Mouse (Mus musculus): ENCODE measurements around the gene Taf8. TPM values are rescaled to one million over a fixed set of nuclear protein-coding genes. Genes with fewer than 3 reads are reported as not detected.

The Taf8 gene
- polyA plus RNA-seq (2015; fragmentation: Nextera tagmentation; extraction: Ambion mirVana) = 22.0 and 22.4 TPM in 2 replicates

DNA sequence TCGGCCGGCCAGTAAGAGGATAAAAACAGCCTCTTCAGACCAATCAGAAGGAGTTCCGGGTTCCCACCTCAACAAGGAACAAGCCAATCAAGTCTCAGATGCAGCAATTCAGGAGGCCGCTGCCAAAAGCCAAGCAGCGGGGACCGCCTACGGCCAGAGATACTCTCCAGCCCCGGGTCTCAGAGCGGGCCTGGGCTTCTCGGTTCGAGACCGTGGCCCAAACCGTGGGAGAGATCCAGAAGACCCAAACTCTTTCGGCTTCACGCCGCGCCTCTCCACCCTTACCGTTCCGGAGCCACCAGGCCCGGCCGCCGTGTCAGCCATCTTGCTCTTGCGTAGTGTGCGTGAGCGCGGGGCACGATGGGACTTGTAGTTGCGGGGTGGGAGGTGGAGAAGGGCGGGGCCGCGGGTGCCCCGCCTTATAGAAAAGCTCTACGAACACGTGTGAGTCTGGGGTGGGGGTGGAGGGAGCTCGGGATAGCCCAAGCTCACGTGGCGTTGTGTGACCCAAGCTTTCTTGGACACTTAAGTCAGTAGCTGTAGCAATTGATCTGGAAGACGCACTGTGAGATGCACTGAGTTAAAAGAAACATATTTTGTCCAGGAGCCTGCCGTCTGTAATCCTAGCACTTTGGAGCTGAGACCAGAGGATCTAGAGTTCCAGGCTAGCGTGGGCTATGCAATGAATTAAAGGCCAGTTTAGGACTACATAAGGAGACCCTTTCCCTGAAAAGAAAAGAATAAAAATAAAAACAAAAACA lies at the start of gene Taf8:
Gene Taf8, minus strand, starts transcription at position 347 of the 761 bp plus-strand sequence.
- Histone ChIP-seq H3K4me3 (peak within 1 kb of the TSS; percentile 92), H3K27me3 (replicated peaks) (no peaks in the 10 kb centered on the region), H3K9me3 (no peaks in the 10 kb centered on the region), H3K4me2 (peak within 1 kb of the TSS; percentile 89), H3K4me1 (peaks cover 23% of the 10 kb centered on the region), H3K9ac (peak within 1 kb of the TSS; percentile 96), H3K27ac (peak within 1 kb of the TSS; percentile 88), H3K36me3 (replicated peaks) (0 out of 2 replicates have a peak, but pooled peaks cover 8% of the 10 kb centered on the region)
- ATAC-seq (replicated peaks) = peak; percentile 97
- under 1% methylated on average over 40 of the region's 40 CpGs for WGBS

DNA sequence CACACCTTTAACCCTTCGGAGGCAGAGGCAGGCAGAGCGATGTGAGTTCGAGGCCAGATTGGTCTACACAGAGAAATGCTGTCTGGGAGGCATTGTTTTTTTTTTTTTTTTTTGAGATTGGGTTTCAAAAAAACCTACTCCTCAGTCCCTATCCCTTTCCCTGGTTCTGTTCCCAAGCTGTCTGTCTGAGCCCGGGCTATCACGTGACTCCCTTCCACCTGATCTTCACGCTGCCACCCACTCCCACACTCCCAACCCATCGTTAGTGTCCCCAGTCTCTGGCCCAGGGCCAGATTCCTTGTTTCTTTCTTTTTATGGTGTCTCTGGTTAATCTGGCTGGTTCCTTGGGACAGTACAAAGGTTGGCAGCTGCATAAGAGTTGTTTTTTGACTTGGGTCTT lies 49.0 kb upstream of the Taf8 start:
- Histone ChIP-seq H3K4me2 (no peak overlapping the region), H3K4me3 (no peak overlapping the region), H3K9me3 (no peaks in the 10 kb centered on the region), H3K4me1 (no peaks in the 10 kb centered on the region), H3K27me3 (replicated peaks) (no peaks in the 10 kb centered on the region), H3K36me3 (replicated peaks) (no peaks in the 10 kb centered on the region), H3K9ac (no peak overlapping the region), H3K27ac (no peak overlapping the region)
- ATAC-seq (replicated peaks) = no peak
- 70% methylated on average over 7 of the region's 7 CpGs for WGBS

DNA sequence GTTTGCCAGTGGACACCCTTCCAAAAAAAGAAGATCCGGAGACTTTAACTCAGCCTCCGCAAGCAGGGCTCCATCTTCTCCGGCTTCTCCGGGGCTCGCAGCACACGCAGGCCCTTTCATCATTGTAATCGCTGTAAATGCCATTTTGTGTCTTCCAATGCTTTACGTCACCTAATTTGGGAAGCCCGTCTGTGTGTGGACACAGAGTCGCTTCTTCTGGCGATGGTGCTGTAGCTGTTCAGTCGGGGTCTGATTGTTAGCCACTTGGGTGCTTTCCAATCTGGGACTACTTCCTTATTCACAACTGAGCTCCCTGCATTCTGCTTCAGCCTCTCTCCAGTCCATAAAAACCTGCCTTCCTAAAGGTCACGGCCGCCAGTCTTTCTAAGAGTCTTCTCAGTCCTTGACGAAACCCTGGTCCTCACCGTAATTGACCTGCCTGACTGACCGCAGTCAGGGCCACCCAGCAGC lies 43.8 kb upstream of the Taf8 start:
- no peak overlapping the region for H3K4me2 ChIP-seq
- H3K4me1 ChIP-seq = no peaks in the 10 kb centered on the region
- no peak overlapping the region for H3K9ac ChIP-seq
- WGBS = 68% methylated on average over 17 of the region's 17 CpGs
- H3K4me3 ChIP-seq = no peak overlapping the region
- ATAC-seq (replicated peaks) = no peak
- no peaks in the 10 kb centered on the region for H3K27me3 ChIP-seq (replicated peaks)
- no peaks in the 10 kb centered on the region for H3K9me3 ChIP-seq
- no peak overlapping the region for H3K27ac ChIP-seq
- no peaks in the 10 kb centered on the region for H3K36me3 ChIP-seq (replicated peaks)

DNA sequence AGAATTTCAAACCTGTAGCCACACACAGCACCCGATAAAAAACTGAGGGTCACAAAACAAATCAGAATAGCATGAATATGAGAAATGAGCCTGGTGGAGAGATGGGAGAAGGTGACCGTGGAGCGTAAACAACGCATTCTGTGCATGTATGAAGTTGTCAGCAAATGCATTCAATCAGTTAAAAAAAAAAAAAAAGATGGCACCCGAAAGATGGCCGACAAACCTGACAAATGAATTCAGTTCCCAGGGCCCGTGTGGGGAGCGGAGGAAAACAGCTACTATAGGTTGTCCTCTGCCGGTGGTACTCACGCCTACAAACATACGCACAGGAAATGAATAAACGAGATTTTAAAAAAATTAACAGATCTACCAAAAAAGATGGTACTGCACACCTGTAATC lies 43.1 kb upstream of the Taf8 start:
- H3K9me3 ChIP-seq = no peaks in the 10 kb centered on the region
- H3K4me3 ChIP-seq = no peak overlapping the region
- no peak overlapping the region for H3K9ac ChIP-seq
- H3K4me2 ChIP-seq = no peak overlapping the region
- 89% methylated on average over 12 of the region's 12 CpGs for WGBS
- H3K27ac ChIP-seq = no peak overlapping the region
- H3K4me1 ChIP-seq = no peaks in the 10 kb centered on the region
- no peak for ATAC-seq (replicated peaks)
- H3K36me3 ChIP-seq (replicated peaks) = no peaks in the 10 kb centered on the region
- H3K27me3 ChIP-seq (replicated peaks) = no peaks in the 10 kb centered on the region

DNA sequence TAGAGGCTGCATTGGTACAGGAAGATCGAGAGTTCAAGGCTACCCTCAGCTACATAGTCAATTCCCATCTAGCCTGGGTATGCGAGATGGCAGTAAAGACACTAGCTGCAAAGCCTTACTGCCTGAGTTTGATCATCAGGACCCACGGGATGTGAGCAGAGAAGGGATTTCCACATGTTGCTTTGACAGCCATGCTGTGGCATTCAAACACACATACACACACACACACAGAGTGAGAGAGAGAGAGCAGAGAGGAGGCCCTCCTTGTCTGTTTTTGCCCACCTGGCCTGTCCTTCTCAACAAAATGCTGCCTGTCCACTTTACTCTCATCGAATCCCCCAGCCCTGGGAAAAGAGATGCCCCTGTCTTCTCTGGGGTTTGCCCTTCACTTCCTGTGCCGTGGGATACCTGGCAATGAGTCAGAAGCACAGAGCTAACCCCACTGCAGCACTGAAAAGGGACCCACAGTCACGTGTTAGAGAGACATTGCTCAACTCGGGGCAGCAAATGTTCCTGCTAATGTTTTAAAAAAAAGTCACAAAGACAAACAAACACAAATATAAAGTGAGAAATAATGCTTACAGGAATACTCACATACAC lies 41.1 kb upstream of the Taf8 start:
- WGBS = 73% methylated on average over 7 of the region's 7 CpGs
- H3K36me3 ChIP-seq (replicated peaks) = no peaks in the 10 kb centered on the region
- no peaks in the 10 kb centered on the region for H3K9me3 ChIP-seq
- no peak overlapping the region for H3K27ac ChIP-seq
- no peak for ATAC-seq (replicated peaks)
- no peak overlapping the region for H3K4me3 ChIP-seq
- no peaks in the 10 kb centered on the region for H3K27me3 ChIP-seq (replicated peaks)
- no peak overlapping the region for H3K4me2 ChIP-seq
- H3K9ac ChIP-seq = no peak overlapping the region
- H3K4me1 ChIP-seq = no peaks in the 10 kb centered on the region

DNA sequence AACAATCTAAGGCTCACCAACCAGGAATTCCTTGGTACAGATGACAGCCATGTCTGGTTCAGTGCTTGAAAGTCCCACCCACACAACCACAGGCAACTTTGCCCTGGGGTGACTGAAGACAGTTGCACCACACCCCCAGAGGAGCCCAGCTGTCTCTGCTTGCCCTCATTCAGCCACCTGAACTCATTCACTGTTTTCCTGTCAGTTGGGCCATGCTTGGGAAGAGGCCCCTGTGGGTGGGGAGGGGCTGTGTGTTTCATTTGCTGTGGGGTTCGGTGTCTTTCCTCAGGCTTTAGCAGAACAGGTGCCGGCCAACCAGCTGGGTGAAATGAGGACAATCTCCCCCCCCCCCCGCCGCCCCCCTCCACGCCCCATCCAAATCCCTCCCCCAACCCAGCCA lies 40.0 kb upstream of the Taf8 start:
- H3K4me1 ChIP-seq = no peaks in the 10 kb centered on the region
- H3K9me3 ChIP-seq = no peaks in the 10 kb centered on the region
- WGBS = 75% methylated on average over 4 of the region's 5 CpGs
- no peak overlapping the region for H3K9ac ChIP-seq
- ATAC-seq (replicated peaks) = no peak
- no peaks in the 10 kb centered on the region for H3K36me3 ChIP-seq (replicated peaks)
- no peak overlapping the region for H3K27ac ChIP-seq
- H3K4me3 ChIP-seq = no peak overlapping the region
- no peaks in the 10 kb centered on the region for H3K27me3 ChIP-seq (replicated peaks)
- H3K4me2 ChIP-seq = no peak overlapping the region

DNA sequence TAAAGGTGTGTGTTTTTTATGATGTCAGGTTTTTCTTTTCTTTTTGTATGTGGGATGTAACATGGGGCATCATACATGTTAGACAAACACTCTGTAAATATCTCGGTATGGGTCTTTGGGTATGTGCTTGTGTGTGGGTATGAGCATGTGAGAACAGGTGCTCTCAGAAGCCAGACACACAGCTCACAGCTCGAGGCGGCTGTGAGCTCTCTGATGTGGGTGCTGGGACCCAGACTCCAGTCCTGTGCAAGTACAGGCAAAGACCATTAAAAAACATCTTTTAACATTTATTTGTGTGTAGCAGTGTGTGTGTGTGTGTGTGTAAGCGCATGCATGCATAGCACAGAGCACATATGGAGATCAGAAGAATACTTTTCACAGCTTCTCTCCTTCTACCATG lies 37.0 kb upstream of the Taf8 start:
- no peaks in the 10 kb centered on the region for H3K27me3 ChIP-seq (replicated peaks)
- WGBS = 88% methylated on average over 4 of the region's 4 CpGs
- no peak for ATAC-seq (replicated peaks)
- H3K9ac ChIP-seq = no peak overlapping the region
- no peaks in the 10 kb centered on the region for H3K4me1 ChIP-seq
- no peaks in the 10 kb centered on the region for H3K9me3 ChIP-seq
- H3K4me3 ChIP-seq = no peak overlapping the region
- H3K27ac ChIP-seq = no peak overlapping the region
- H3K36me3 ChIP-seq (replicated peaks) = no peaks in the 10 kb centered on the region
- no peak overlapping the region for H3K4me2 ChIP-seq

DNA sequence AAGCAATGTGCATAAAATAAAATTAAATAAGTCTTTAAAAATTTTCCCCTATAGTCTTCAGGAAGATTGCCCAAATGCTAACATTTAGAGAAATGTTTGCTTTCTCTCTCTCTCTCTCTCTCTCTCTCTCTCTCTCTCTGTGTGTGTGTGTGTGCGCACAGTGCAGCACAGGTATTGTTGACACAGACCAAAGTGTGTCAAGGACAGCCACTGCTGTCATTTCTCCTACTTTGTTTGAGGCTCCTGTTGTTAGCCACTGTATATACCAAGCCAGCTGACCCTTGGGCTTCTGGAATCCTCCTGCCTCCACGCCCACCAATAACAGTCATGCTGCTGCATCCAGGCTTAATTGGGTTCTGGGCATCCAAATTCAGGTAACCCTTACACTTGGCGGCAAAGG lies 36.0 kb upstream of the Taf8 start:
- no peaks in the 10 kb centered on the region for H3K27me3 ChIP-seq (replicated peaks)
- H3K36me3 ChIP-seq (replicated peaks) = no peaks in the 10 kb centered on the region
- no peak overlapping the region for H3K4me3 ChIP-seq
- H3K4me1 ChIP-seq = no peaks in the 10 kb centered on the region
- ATAC-seq (replicated peaks) = no peak
- H3K9me3 ChIP-seq = no peaks in the 10 kb centered on the region
- H3K27ac ChIP-seq = no peak overlapping the region
- WGBS = 83% methylated on average over 3 of the region's 3 CpGs
- no peak overlapping the region for H3K4me2 ChIP-seq
- no peak overlapping the region for H3K9ac ChIP-seq

DNA sequence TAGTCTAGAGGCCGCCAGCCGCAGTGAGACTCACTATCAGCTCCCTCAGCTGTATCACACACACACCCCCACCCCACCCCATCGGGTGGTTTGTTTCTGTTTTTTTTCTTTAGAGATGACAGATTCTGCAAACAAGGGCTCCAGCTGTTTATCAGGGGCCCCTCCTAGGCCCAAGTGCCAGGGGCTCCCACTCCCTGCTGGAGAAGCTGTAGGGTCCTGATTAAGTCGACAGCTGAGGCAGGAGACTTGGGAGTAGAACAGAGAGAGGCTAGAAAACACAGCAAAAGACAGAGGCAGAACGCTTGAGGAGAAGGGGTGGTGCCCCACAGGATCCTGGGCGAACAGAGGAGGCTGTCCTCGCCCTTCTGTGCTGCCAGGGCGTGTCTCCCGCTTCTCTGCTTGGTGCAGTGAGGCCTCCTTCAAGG lies 33.7 kb upstream of the Taf8 start:
- no peak overlapping the region for H3K9ac ChIP-seq
- 64% methylated on average over 9 of the region's 9 CpGs for WGBS
- no peak overlapping the region for H3K4me3 ChIP-seq
- H3K9me3 ChIP-seq = no peaks in the 10 kb centered on the region
- no peaks in the 10 kb centered on the region for H3K27me3 ChIP-seq (replicated peaks)
- no peak for ATAC-seq (replicated peaks)
- no peaks in the 10 kb centered on the region for H3K36me3 ChIP-seq (replicated peaks)
- no peak overlapping the region for H3K27ac ChIP-seq
- no peaks in the 10 kb centered on the region for H3K4me1 ChIP-seq
- no peak overlapping the region for H3K4me2 ChIP-seq

DNA sequence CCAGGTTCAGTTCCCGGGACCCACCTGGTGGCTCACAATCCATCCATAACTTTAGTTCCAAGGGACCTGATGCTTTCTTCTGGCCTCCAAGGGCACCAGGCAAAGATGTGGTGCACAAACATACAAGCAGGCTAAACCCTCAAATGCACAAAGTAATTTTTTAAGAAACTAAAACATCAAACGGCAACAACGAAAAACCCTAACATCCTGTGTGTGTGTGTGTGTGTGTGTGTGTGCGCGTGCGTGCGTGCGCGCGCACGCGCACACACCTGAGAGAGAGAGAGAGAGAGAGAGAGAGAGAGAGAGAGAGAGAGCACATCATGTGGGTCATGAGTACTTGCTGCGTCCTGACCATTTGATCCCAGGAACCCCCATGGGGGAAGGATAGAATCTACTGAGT lies 31.6 kb upstream of the Taf8 start:
- H3K9ac ChIP-seq = no peak overlapping the region
- H3K27ac ChIP-seq = no peak overlapping the region
- no peaks in the 10 kb centered on the region for H3K36me3 ChIP-seq (replicated peaks)
- H3K4me2 ChIP-seq = no peak overlapping the region
- 95% methylated on average over 13 of the region's 13 CpGs for WGBS
- H3K9me3 ChIP-seq = no peaks in the 10 kb centered on the region
- H3K4me3 ChIP-seq = no peak overlapping the region
- peaks cover 3% of the 10 kb centered on the region; the same call in 1 of the 2 replicates for H3K4me1 ChIP-seq
- no peaks in the 10 kb centered on the region for H3K27me3 ChIP-seq (replicated peaks)
- no peak for ATAC-seq (replicated peaks)

DNA sequence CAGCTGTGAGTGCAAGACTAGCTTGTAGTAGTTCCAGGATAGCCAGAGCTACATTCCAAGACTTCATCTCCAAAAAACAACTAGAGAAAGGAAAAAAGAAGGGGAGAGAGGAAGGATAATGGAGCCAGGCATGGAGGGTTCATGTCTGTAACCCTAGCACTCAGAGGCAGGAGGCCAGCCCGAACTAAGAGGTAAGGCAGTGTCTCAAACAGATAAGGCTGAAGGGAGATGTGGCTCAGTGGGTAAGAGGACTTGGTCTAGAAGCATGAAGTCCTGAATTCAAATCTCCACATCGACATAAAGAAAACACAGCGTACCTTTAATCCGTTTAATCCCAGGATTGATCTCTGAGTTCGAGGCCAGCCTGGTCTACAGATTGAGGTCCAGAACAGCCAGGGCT lies 30.3 kb upstream of the Taf8 start:
- H3K27me3 ChIP-seq (replicated peaks) = no peaks in the 10 kb centered on the region
- H3K4me2 ChIP-seq = no peak overlapping the region
- H3K9me3 ChIP-seq = no peaks in the 10 kb centered on the region
- H3K9ac ChIP-seq = no peak overlapping the region
- no peaks in the 10 kb centered on the region for H3K36me3 ChIP-seq (replicated peaks)
- ATAC-seq (replicated peaks) = no peak
- H3K27ac ChIP-seq = no peak overlapping the region
- peaks cover 6% of the 10 kb centered on the region; the same call in 1 of the 2 replicates for H3K4me1 ChIP-seq
- no peak overlapping the region for H3K4me3 ChIP-seq
- 90% methylated on average over 5 of the region's 5 CpGs for WGBS

DNA sequence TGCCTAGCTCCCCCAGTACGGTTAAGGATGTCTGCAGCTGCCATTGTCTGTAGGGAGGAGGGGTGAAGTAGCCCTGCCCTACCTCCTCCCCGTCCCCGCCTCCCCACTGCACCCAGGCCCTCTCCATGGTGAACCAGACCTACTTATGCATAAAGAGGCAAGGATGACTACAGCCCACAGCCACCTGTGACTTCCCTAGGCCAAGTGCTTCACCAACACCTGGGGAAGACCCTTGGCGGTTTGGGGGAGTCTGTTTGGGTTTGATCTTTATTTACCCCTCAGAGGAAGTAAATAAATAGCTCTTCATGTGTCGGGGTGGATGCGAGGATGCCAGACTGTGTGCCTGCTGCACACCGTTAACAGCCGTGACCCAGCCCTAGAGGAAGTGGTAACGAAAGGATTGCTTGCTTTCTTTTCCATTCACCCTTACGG lies 29.3 kb upstream of the Taf8 start:
- Histone ChIP-seq H3K27me3 (replicated peaks) (no peaks in the 10 kb centered on the region), H3K27ac (no peak overlapping the region), H3K4me3 (no peak overlapping the region), H3K4me2 (no peak overlapping the region), H3K9me3 (no peaks in the 10 kb centered on the region), H3K36me3 (replicated peaks) (no peaks in the 10 kb centered on the region), H3K9ac (no peak overlapping the region), H3K4me1 (peaks cover 6% of the 10 kb centered on the region; the same call in 1 of the 2 replicates)
- WGBS = 59% methylated on average over 10 of the region's 10 CpGs
- no peak for ATAC-seq (replicated peaks)

DNA sequence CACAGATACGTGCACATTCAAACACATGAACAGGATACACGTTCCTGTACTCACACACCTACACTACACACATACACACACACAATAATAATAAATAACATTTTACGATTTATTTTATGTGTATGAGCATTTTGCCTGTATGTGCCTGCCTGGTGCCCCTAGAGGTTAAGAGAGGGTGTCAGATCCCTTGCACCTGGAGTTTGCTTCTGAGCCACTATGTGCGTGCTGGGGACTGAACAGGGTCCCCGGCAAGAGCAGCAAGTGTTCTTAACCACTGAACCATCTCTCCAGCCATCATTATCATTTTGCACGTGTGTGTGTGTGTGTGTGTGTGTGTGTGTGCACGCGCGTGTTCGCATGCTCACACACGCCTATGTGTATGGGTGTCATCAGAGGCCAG lies 27.5 kb upstream of the Taf8 start:
- no peak for ATAC-seq (replicated peaks)
- Histone ChIP-seq H3K27ac (no peak overlapping the region), H3K9me3 (no peaks in the 10 kb centered on the region), H3K4me2 (no peak overlapping the region), H3K27me3 (replicated peaks) (no peaks in the 10 kb centered on the region), H3K4me3 (no peak overlapping the region), H3K36me3 (replicated peaks) (no peaks in the 10 kb centered on the region), H3K9ac (no peak overlapping the region), H3K4me1 (peaks cover 6% of the 10 kb centered on the region; the same call in 1 of the 2 replicates)
- WGBS = 90% methylated on average over 11 of the region's 11 CpGs
